Mouse (Mus musculus) monocyte, adult 5-6 weeks (primary cell): ENCODE results near the gene Fxn. TPM values are rescaled to one million over a fixed set of nuclear protein-coding genes. Genes with fewer than 3 reads are reported as not detected.

Experiments
- ATAC-seq: fragments of 153-309, 156-312 bp; replicated peaks from 2 replicates; pipeline ENCODE4 v1.8.0; 2017; ENCODE audit warnings: mild to moderate bottlenecking; ENCODE audit not compliant: low TSS enrichment, insufficient number of reproducible peaks, severe bottlenecking, poor library complexity, low FRiP score
- total RNA-seq: library from RNA; stranded (forward); fragments of 200-1000, 200-491, 200-594 nt; gene quantifications from 3 replicates; pipeline ENCODE4 v1.2.3, GENCODE M21; 2017

Fxn gene
- total RNA-seq, 1 experiment from 2014 or later, result 7.1 TPM

DNA sequence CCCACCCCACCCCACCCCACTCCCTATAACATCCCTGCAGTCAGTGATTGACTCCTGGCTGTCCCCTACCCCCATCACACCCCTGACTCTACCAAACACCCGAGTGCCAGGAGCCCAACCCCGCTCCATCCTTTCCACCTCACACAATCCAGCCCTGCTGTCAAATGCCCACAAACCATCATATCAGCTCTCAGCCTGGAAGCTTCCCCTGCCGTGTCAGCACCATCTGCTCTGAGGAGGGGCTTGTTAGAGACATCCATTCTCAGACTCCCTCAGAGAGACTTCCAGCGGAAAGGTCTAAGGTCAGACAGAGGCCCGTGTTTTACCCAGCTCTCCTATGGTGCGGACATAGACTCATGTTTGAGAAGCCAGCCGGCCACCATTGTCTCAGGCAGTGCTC is 67.1 kb downstream of the Fxn start:
- no peak for ATAC-seq

DNA sequence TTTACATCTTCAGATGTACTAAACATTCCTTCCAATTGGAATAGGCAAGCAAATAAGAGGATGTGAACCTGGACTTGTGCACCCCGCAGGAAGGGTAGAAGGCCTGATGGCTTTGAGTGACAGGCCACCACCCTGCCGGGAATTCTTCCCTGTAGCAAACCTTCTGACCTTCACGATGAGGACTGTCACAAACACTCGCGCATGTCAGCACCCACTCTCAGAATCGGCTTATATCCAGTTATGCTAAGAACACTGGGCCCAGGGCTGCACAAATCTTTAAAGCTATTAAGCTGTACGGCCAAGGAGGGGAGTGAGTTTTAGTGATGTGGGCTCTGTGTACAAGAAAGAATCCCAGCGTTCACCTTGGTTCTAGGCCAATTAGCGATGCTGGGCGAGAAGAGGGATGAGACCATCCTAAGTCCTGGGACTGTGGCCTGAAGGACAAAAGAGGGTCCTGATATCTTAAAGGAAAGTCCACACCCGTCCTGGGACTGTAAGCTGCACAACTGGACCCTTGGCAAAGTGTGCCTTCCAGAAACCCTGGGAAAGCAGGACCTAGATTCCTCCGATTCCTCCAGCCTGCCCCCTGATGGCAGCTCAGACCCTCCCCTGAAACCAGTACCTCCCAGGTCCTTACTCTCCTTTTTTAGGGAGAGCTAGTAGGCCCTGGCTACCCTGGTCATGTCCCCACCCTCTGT is 67.7 kb downstream of the Fxn start:
- no peak for ATAC-seq

Other genes with a start within 250 kb of the Fxn start
- not detected in 3 replicates for gene Fam189a2, start 249.6 kb downstream of the Fxn start, total RNA-seq
- gene Tjp2, start 55.6 kb downstream of the Fxn start, total RNA-seq, result 6.8 to 17.4 TPM (median 7.0 TPM) in 3 replicates
- 4.5 to 9.5 TPM (median 9.4 TPM) in 3 replicates for gene Fam122a, start 196.8 kb upstream of the Fxn start, total RNA-seq